Mouse (Mus musculus) heart, postnatal 36 days (tissue): ENCODE results near the gene Gm960. TPM values are rescaled to one million over a fixed set of nuclear protein-coding genes. Genes with fewer than 3 reads are reported as not detected.
"Not testable (repeated sequence)": the region's sequence is repeated elsewhere in the genome, so short reads cannot be mapped to it uniquely, and the experiment has no call there.

Experiments
- DNase-seq, 2 experiments: peaks; one replicate each; pipeline ENCODE4 v3.0.0; 2021 to 2022
- intact Hi-C: fragments of 180-260 bp; cut with DNase I; formaldehyde crosslinking; loops from one replicate; pipeline ENCODE4 v1.15.1; 2025
- microRNA-seq, 2 experiments: library from miRNA; unstranded; fragments of <30 nt; microRNA quantifications; one replicate each; pipeline ENCODE4 v1.2.0; 2021; ENCODE audit warnings: borderline number of aligned reads in 2 of 2
- total RNA-seq, 2 experiments: library from RNA; stranded (reverse); gene quantifications; 2 replicates each; pipeline ENCODE4 v1.2.3; 2021

Gene Gm960
- total RNA-seq, 2 experiments from 2014 or later, result not detected

DNA sequence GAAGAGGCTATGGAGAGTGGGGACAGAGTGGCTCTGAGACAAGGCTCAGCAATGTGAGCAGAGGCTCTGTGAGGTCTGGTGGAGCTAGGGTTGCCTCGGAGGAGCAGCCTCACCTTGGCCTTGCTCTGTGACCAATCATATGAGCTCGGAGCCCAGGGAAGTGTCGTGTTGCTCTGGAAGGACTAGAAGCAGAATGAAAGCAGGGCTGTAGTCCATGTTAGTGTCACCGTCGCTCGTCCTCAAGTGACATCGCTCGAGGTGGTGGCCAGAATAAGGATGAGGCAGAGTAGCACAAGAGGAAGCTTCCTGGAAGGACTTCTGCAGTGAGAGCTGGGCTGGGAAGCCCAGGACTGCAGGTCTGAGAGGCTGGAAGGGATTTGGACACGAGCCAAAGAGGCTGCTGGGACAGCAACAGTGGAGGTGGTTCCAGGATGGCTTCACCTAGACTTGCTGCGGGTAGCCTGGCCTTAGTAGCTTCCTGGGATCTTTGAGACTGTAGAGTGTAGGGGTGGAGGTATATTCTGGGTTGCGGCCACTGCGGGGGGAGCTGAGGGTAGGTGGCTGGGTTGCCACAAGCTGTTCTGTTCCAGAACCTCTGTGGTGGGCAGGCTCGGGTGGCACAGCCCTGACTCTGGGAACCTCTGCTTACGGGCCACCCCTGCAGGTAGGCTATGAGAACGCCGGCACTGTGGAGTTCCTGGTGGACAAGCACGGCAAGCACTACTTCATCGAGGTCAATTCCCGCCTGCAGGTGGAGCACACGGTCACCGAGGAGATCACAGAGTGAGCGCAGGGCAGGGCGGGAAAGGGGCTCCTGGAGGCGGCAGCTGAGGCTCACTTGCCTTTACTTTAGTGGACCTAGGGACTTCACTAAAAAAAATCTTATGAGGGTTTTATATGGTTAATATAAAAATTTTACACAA lies 94.4 kb downstream of the Gm960 start:
- intact Hi-C loops, result no loop called here
- no peak for DNase-seq

DNA sequence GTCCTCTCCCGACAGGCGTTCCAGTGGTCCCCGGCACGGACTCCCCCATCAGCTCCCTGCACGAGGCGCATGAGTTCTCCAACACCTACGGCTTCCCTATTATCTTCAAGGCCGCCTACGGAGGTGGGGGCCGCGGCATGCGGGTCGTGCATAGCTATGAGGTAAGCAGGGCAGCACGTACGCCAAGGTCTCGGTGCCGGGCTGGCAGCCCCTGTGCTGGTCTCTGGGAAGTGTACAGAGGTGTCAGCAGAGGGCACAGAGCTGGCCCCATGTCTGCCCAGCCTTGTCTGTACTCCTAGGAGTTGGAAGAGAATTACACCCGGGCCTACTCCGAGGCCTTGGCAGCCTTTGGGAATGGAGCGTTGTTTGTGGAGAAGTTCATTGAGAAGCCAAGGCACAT lies 96.0 kb downstream of the Gm960 start:
- intact Hi-C loops, result no loop called here
- DNase-seq, result no peak

DNA sequence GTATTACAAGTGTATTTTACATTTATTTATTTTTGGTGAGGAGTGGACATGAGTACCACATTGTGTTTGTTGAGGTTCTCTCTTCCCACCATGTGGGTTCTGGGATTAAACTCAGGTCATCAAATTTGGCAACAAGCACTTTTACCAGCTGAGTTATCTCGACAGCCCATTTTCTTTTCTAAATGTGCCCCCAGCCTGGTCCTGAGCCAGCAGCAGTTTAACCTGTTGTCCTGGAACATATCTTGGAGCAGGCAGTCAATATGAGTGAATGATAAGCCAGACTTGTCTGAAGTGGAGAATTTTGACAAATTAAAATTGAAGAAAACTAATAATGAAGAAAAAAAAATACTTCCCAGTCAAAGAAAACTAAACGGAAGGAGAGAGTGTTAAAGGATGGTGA lies 102.4 kb downstream of the Gm960 start:
- intact Hi-C loops, result no loop called here
- no peak for DNase-seq

DNA sequence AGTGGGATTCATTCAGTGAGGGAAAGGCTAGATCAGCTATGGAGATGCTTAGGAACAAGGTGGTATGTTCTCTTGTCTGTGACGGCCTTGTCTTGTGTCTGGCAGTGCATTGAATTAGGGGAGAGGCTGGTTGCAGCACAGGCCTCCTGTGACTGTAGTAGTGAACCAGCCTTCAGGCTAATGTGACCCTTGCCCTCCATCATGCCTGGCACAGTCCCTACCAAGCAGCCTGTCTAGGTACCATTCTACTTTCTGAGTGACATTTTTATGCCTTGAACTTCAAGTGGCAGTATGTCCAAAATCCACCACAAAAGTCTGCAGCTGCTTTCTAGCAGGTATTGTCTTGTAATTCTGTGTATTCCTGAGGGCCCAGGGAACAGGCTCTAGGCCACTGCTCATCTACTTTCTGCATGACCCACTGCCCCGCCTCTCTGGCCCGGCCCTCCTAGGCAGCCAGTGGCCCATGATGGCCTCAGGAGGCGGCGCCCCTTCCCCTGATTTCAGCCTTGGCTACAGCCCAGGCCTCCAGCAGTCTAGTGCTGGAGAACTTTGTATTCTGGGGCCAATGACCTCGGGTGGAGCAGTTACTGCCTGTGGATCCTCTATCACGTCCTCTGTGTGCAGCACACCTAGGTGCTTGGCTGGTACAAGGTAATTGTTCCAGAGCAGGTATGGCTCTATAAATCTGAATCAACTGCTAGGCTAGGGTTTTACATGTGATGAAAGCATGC lies 104.5 kb downstream of the Gm960 start:
- DNase-seq, result no peak
- intact Hi-C loops, result no loop called here

DNA sequence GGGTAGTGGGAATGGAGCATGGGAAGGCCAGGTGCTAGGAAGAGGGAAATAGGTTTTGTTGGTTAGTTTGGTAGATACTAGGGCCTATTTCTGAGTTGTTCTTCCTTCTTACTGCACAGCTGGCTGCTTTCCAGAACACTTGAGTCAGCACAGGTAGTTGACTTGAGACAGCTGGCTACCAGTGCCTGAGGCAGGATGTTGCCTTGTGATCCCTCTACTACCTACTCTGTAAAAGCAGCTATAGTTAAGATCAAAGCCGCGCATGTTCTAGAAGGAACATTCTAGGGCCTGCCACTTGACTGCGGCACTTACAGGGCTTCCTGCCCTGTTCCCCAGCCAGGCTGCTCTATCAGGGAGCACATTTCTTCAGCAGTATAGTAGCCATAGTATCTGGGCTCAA lies 108.4 kb downstream of the Gm960 start:
- no peak for DNase-seq
- intact Hi-C loops, result no loop called here

DNA sequence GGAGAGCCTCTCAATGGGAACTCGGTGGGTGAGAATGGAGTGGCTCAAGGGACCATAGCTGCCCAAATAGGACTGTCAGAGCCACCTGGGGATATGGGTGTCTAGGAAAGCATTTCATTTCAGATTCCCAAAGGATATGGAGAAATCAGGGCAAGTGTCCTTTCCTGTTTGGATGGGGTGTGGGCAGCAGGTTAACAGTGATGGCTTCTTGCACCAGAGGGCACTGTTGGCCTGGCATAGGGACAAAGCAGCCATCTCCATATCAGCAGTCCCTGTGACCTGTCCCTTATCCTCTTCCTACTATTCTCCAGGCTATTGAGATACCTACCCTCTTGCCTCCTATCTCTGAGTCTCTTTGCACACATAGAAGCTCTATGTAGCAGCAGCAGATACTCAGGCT lies 109.4 kb downstream of the Gm960 start:
- no peak for DNase-seq

DNA sequence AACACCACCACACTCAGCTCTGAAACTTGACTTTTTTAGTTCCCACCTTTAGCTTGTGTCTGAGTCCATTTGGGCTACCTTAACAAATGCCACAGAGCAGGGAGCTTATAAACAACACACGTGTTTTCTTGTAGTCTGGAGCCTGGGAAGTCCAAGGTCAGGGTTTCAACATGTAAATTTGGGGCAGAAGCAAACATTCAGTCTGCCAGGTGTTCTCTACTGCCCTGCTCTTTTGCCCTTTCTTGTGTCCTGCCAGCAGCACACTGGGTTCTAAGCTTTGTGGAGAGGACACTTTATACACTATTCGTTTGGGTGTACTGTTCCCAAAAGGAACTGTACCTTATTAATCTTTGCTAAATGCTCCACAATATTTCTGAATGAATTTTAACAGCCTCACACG lies 110.0 kb downstream of the Gm960 start:
- intact Hi-C loops, result no loop called here
- no peak for DNase-seq

More for the DNA sequence above, 109.4 kb downstream of the Gm960 start:
- intact Hi-C loops, result no loop called here

DNA sequence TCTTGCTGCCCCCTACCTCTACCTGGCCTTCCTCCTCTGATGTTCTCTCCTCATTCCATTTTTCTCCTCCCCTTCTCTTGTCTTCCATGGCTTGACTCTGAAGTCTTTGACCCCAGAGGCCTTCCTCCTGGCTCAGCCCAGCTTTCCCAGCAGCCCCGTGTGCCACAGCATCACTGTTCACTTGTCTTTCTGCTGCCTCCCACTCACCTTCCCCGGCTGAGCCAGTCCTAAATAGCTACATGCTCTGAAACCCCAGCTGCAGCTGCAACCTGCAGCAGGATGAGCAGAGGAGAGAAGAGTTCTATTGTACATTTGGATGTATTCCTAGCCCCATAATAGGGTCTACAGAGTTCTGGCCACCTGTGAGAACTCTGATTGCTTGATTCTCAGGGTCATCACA lies 111.0 kb downstream of the Gm960 start:
- intact Hi-C loops, result no loop called here

DNA sequence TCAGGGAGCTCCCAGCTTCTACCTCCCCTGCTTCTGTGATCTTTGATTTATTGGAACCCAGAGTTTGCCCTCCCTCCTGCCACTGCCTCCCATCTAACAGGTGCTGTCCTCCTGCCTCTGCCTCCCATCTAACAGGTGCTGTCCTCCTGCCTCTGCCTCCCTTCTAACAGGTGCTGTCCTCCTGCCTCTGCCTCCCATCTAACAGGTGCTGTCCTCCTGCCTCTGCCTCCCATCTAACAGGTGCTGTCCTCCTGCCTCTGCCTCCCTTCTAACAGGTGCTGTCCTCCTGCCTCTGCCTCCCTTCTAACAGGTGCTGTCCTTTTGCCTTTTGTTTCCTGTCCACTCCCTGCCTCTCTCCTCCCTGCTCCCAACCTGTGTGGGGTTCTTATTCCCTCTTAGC lies 111.7 kb downstream of the Gm960 start:
- intact Hi-C loops, DNase-seq: not testable (repeated sequence)

More for the DNA sequence above, 111.0 kb downstream of the Gm960 start:
- DNase-seq, result no peak

DNA sequence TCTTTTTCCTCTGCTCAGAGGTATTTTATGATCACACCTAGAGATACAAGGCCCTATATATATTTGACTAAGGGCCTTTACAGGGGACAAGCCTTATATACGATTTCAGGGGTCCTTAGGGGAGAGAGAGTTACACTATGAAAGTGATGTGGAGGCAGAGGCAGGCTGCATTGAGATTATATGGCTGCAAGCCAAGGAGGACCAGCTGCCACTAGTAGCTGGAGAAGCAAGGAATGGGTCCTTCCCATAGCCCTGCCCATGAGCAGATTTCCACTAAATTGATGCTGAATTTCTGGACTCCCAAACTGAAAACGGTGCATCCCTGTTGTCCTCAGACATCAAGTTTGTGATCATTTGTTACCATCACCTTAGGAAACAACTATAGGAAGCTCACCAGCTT lies 114.6 kb downstream of the Gm960 start:
- DNase-seq, result no peak
- intact Hi-C loops, result no loop called here

DNA sequence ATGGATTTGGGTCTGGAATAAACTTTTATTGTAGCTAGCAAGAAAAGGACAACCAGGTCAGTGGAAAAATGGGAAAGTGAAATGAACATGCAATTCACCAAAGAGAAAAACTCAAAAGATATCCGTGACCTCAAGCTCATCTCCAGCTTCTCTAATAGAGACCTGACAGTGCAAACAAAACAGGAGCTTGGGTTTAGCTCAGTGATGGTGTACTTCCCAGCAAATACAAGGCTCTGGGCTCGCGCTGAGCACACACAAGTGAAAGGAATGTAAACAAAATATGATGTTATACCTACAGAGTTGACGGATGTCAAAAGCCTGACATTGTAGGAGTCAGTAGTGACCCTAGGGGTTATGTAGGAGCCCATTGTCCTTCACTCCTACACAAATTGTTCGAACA lies 119.2 kb downstream of the Gm960 start:
- no peak for DNase-seq
- intact Hi-C loops, result no loop called here

DNA sequence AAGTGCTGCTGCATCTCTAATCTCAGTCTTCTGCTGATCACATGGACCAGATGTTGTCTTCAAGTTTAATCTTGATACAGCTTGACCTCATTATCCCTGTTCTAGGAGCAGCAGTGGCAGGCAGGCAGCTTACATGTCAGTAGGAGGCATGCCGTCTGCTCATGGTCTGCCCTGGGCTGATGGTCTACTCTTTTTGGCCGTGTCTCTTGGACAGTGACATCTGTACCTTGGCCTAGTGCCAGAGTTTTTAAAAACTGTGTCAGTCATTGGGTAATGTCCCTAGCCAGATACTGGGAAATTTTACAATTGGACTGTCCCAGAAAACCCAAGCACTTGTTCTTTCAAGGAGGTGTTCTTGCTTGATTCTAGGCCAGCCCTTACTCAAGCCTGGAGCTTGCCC lies 119.7 kb downstream of the Gm960 start:
- DNase-seq, result peak; percentile 15 to 37
- intact Hi-C loops, result no loop called here

Small RNA genes within 50 kb of the gene (microRNA-seq; reads per million reads assigned to microRNA genes)
- 0 to 0.67 reads per million in 2 experiments for gene Mir6986

Other genes with a start within 250 kb of the Gm960 start
- gene Syt12, start 221.2 kb downstream of the Gm960 start, total RNA-seq, result 1 to 10 TPM; 6.2 to 8.2 TPM
- under 1 TPM in 1 of 2 experiments, not detected in 1; 0.25 TPM for gene 2010003K11Rik, start 200.1 kb downstream of the Gm960 start, total RNA-seq
- gene Pcx, start 188.2 kb downstream of the Gm960 start, total RNA-seq, result 10 to 100 TPM; 36.9 to 43.8 TPM
- gene Lrfn4, start 83.0 kb downstream of the Gm960 start, total RNA-seq, result 1 to 10 TPM; 7.7 to 9.2 TPM
- gene Rce1, start 73.0 kb downstream of the Gm960 start, total RNA-seq, result 10 to 100 TPM in 1 of 2 experiments, 1 to 10 TPM in 1; 9.4 to 10.1 TPM
- gene Sptbn2, start 12.5 kb upstream of the Gm960 start, total RNA-seq, result under 1 TPM; 0.19 to 0.22 TPM
- 1 to 10 TPM; 5.9 to 7.0 TPM for gene Rbm4b, start 57.8 kb upstream of the Gm960 start, total RNA-seq
- 10 to 100 TPM; 42.5 to 43.7 TPM for gene Rbm4, start 95.2 kb upstream of the Gm960 start, total RNA-seq
- 10 to 100 TPM; 18.3 to 19.8 TPM for gene Gm21992, start 112.9 kb upstream of the Gm960 start, total RNA-seq
- gene Rbm14, start 113.0 kb upstream of the Gm960 start, total RNA-seq, result 10 to 100 TPM; 23.0 to 24.5 TPM
- gene Ccs, start 140.7 kb upstream of the Gm960 start, total RNA-seq, result 10 to 100 TPM; 28.4 to 30.3 TPM
- not detected for gene Ccdc87, start 140.7 kb upstream of the Gm960 start, total RNA-seq
- 10 to 100 TPM; 84.5 to 90.7 TPM for gene Ctsf, start 156.5 kb upstream of the Gm960 start, total RNA-seq
- gene Actn3, start 179.2 kb upstream of the Gm960 start, total RNA-seq, result under 1 TPM; 0.30 to 0.44 TPM
- gene Zdhhc24, start 180.0 kb upstream of the Gm960 start, total RNA-seq, result 1 to 10 TPM; 3.2 to 3.4 TPM
- 1 to 10 TPM; 2.3 to 5.1 TPM for gene Bbs1, start 208.0 kb upstream of the Gm960 start, total RNA-seq
- 10 to 100 TPM; 17.4 to 21.3 TPM for gene Dpp3, start 229.6 kb upstream of the Gm960 start, total RNA-seq
- gene Peli3, start 244.5 kb upstream of the Gm960 start, total RNA-seq, result 1 to 10 TPM; 1.6 to 3.3 TPM